Mouse (Mus musculus) monocyte, adult 5-6 weeks (primary cell): ENCODE results near the gene Mup7. TPM values are rescaled to one million over a fixed set of nuclear protein-coding genes. Genes with fewer than 3 reads are reported as not detected.
"Not testable (repeated sequence)": the region's sequence is repeated elsewhere in the genome, so short reads cannot be mapped to it uniquely, and the experiment has no call there.

Source experiments
- ATAC-seq: fragments of 153-309, 156-312 bp; replicated peaks from 2 replicates; pipeline ENCODE4 v1.8.0; 2017; ENCODE audit warnings: mild to moderate bottlenecking; ENCODE audit not compliant: low TSS enrichment, insufficient number of reproducible peaks, severe bottlenecking, poor library complexity, low FRiP score
- total RNA-seq: library from RNA; stranded (forward); fragments of 200-1000, 200-491, 200-594 nt; gene quantifications from 3 replicates; pipeline ENCODE4 v1.2.3, GENCODE M21; 2017

The Mup7 gene
- total RNA-seq: not detected in 3 replicates

DNA sequence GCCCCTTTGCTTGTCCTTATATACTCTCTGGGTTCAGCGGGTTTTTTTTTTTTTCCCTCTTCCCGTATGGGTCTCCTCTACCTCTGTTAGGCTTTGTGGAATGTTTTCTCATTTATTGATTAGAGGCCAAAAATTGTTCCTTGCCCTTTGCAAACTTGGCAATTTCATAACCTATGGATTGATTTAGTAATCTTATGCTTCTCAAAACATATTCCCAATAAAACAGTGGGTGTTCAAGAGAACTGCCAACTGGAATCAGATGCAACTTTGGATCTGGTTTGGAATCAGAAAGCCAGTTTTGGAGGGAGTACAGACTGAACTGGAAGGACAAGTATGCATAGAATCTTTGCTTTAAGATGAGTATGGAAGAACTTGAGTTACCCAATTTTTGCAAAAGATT is at the start of gene Mup7:
Gene Mup7, minus strand, starts transcription at position 101 of the 400 bp plus-strand sequence.
- not testable (repeated sequence) for ATAC-seq

GRCm38 (mm10) chr4:60079865-60080264 is 9.6 kb upstream of the Mup7 start:
- not testable (repeated sequence) for ATAC-seq

DNA sequence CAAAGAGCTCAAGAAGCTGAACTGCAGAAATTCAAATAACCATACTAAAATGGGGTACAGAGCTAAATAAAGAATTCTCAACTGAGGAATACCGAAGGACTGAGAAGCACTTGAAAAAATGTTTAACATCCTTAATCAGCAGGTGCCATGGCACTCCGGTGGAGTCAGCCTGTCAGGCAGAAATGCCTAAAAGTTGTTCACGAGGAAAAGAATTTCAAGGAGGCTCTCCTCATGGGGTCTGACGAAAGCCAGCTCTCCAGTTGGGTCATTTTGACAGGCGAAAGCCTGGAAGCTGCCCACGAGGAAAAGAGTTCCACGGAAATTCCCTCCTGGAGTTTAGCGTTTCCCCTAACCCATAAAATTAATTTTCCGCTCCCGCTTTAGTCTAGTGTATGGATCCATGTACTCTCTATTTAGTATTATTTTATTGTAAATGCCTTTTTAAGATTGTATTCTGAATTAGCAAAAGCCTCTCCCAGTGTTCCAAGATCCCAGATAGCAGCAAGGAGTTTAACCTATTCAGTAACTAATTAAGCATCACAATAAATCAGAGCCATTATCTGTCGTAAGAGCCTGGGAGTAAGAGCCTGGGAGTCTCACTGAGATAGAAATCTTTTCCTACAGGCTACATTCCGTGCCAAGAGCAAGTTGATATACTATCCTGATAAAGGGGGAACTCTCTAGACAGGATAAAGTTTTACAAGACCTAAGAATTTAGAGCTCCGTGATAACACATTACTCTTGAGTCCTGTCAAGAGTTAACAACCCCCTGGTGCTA is 40.8 kb downstream of the Mup7 start:
- not testable (repeated sequence) for ATAC-seq

GRCm38 (mm10) chr4:60020141-60020540 is 50.1 kb downstream of the Mup7 start:
- not testable (repeated sequence) for ATAC-seq

Other genes starting within 250 kb of the Mup7 start
- not detected in 3 replicates for gene Slc46a2, start 155.4 kb downstream of the Mup7 start, total RNA-seq
- not detected in 3 replicates for gene Mup4, start 109.8 kb downstream of the Mup7 start, total RNA-seq
- not detected in 3 replicates for gene Mup6, start 106.2 kb downstream of the Mup7 start, total RNA-seq
- gene Mup2, start 83.8 kb upstream of the Mup7 start, total RNA-seq: not detected in 3 replicates
- gene Mup8, start 152.1 kb upstream of the Mup7 start, total RNA-seq: not detected in 3 replicates